Mouse (Mus musculus) embryonic facial prominence, embryonic 10.5 days (tissue): ENCODE measurements at regions not wholly inside any gene's neighbourhood (a gene's known extent, or its start where the extent isn't known, plus 50 kb on each side); places are given as distances from the start of the nearest gene placed in this dataset.
"Not testable (repeated sequence)": the region's sequence is repeated elsewhere in the genome, so short reads cannot be mapped to it uniquely, and the experiment has no call there.

Experiments used
- DNase-seq: peaks from one replicate; pipeline ENCODE4 v3.0.0-alpha.2; 2017; ENCODE audit warnings: low spot score
- H3K27ac ChIP-seq: fragments of 300-500 bp; sonication (generic); replicated peaks from 2 replicates; pipeline ENCODE4 v1.5.1; 2016; ENCODE audit warnings: mild to moderate bottlenecking
- H3K27me3 ChIP-seq: fragments of 300-500 bp; sonication (generic); replicated peaks from 2 replicates; pipeline ENCODE4 v1.6.1; 2016; ENCODE audit warnings: low read depth, mild to moderate bottlenecking; ENCODE audit not compliant: poor library complexity, severe bottlenecking
- H3K36me3 ChIP-seq: fragments of 300-500 bp; sonication (generic); replicated peaks from 2 replicates; pipeline ENCODE4 v1.6.1; 2016; ENCODE audit warnings: mild to moderate bottlenecking, moderate library complexity
- H3K4me1 ChIP-seq: fragments of 300-500 bp; sonication (generic); 2 replicates; pipeline ENCODE4 v1.6.1; 2016
- H3K4me3 ChIP-seq: fragments of 300-500 bp; sonication (generic); 2 replicates; pipeline ENCODE4 v1.5.1; 2016; ENCODE audit warnings: mild to moderate bottlenecking, moderate library complexity
- H3K9me3 ChIP-seq: fragments of 300-500 bp; sonication (generic); 2 replicates; pipeline ENCODE4 v1.6.1; 2016; ENCODE audit warnings: mild to moderate bottlenecking
- WGBS: fragments of 180-500 bp; shearing (Covaris S2); methylation state at CpG from one replicate; pipeline ENCODE4 v1.1.7; 2016; 5-methylcytosine and 5-hydroxymethylcytosine counted together

- WGBS, result 69% methylated on average over 5 of the region's 5 CpGs
- no peaks in the 10 kb centered on the region for H3K9me3 ChIP-seq
- H3K27me3 ChIP-seq, result peaks cover 11% of the 10 kb centered on the region; the same call in 1 of the 2 replicates
- H3K4me3 ChIP-seq, result no peak overlapping the region
- DNase-seq, result no peak
- no peak overlapping the region for H3K27ac ChIP-seq
- H3K4me1 ChIP-seq, result peaks cover 18% of the 10 kb centered on the region
- H3K36me3 ChIP-seq, result no peaks in the 10 kb centered on the region
These were observed 113.8 kb upstream of the Lnx1 start for GRCm38 (mm10) chr5:74816523-74816922.

GRCm38 (mm10) chr5:74813396-74813795 is 110.7 kb upstream of the Lnx1 start:
- Histone ChIP-seq H3K4me3 (no peak overlapping the region), H3K9me3 (no peaks in the 10 kb centered on the region), H3K27ac (no peak overlapping the region), H3K27me3 (peaks cover 11% of the 10 kb centered on the region; the same call in 1 of the 2 replicates), H3K36me3 (no peaks in the 10 kb centered on the region), H3K4me1 (peaks cover 13% of the 10 kb centered on the region; the same call in 1 of the 2 replicates)
- 26% methylated on average over 3 of the region's 3 CpGs for WGBS
- DNase-seq, result no peak

GRCm38 (mm10) chr5:74811046-74811445 is 108.3 kb upstream of the Lnx1 start:
- H3K27me3 ChIP-seq, result peaks cover 11% of the 10 kb centered on the region; the same call in 1 of the 2 replicates
- DNase-seq, result no peak
- H3K36me3 ChIP-seq, result no peaks in the 10 kb centered on the region
- H3K4me3 ChIP-seq, result no peak overlapping the region
- H3K9me3 ChIP-seq, result no peaks in the 10 kb centered on the region
- WGBS, result 85% methylated on average over 7 of the region's 7 CpGs
- no peaks in the 10 kb centered on the region for H3K4me1 ChIP-seq
- no peak overlapping the region for H3K27ac ChIP-seq

GRCm38 (mm10) chr5:74807581-74808221 is 105.0 kb upstream of the Lnx1 start:
- Histone ChIP-seq H3K27me3 (0 out of 2 replicates have a peak, but pooled peaks cover 2% of the 10 kb centered on the region), H3K4me3 (no peak overlapping the region), H3K4me1 (0 out of 2 replicates have a peak, but pooled peaks cover 7% of the 10 kb centered on the region), H3K9me3 (no peaks in the 10 kb centered on the region), H3K36me3 (no peaks in the 10 kb centered on the region), H3K27ac (no peak overlapping the region)
- 82% methylated on average over 5 of the region's 5 CpGs for WGBS
- no peak for DNase-seq

- no peak for DNase-seq
- Histone ChIP-seq H3K4me1 (peaks cover 12% of the 10 kb centered on the region), H3K27me3 (peaks cover 33% of the 10 kb centered on the region; the same call in 1 of the 2 replicates), H3K36me3 (no peaks in the 10 kb centered on the region), H3K27ac (no peak overlapping the region), H3K4me3 (no peak overlapping the region), H3K9me3 (no peaks in the 10 kb centered on the region)
- WGBS, result 80% methylated on average over 8 of the region's 10 CpGs
These were observed 99.2 kb upstream of the Lnx1 start for GRCm38 (mm10) chr5:74801946-74802345.

GRCm38 (mm10) chr5:74800351-74800750 is 97.6 kb upstream of the Lnx1 start:
- DNase-seq, result no peak
- peaks cover 22% of the 10 kb centered on the region for H3K4me1 ChIP-seq
- H3K9me3 ChIP-seq, result no peaks in the 10 kb centered on the region
- peaks cover 36% of the 10 kb centered on the region; the same call in 1 of the 2 replicates for H3K27me3 ChIP-seq
- H3K4me3 ChIP-seq, result no peak overlapping the region
- no peak overlapping the region for H3K27ac ChIP-seq
- WGBS, result 71% methylated on average over 9 of the region's 9 CpGs
- H3K36me3 ChIP-seq, result no peaks in the 10 kb centered on the region

- peak overlapping the region; percentile 30; the same call in 1 of the 2 replicates for H3K27ac ChIP-seq
- H3K9me3 ChIP-seq, result no peaks in the 10 kb centered on the region
- no peak overlapping the region for H3K4me3 ChIP-seq
- 45% methylated on average over 8 of the region's 8 CpGs for WGBS
- no peaks in the 10 kb centered on the region for H3K36me3 ChIP-seq
- H3K4me1 ChIP-seq, result peaks cover 34% of the 10 kb centered on the region
- peak; percentile 84 for DNase-seq
- H3K27me3 ChIP-seq, result peaks cover 24% of the 10 kb centered on the region; the same call in 1 of the 2 replicates
These were observed 93.8 kb upstream of the Lnx1 start for GRCm38 (mm10) chr5:74796421-74797067.

GRCm38 (mm10) chr5:74794726-74795125 is 92.0 kb upstream of the Lnx1 start:
- peaks cover 39% of the 10 kb centered on the region for H3K4me1 ChIP-seq
- DNase-seq, result no peak
- H3K27ac ChIP-seq, result no peak overlapping the region
- H3K4me3 ChIP-seq, result no peak overlapping the region
- peaks cover 17% of the 10 kb centered on the region; the same call in 1 of the 2 replicates for H3K27me3 ChIP-seq
- 92% methylated on average over 4 of the region's 4 CpGs for WGBS
- no peaks in the 10 kb centered on the region for H3K9me3 ChIP-seq
- no peaks in the 10 kb centered on the region for H3K36me3 ChIP-seq

- Histone ChIP-seq H3K4me1 (peaks cover 39% of the 10 kb centered on the region), H3K4me3 (no peak overlapping the region), H3K27ac (peak overlapping the region; percentile 84), H3K9me3 (no peaks in the 10 kb centered on the region), H3K36me3 (no peaks in the 10 kb centered on the region), H3K27me3 (peaks cover 6% of the 10 kb centered on the region; the same call in 1 of the 2 replicates)
- DNase-seq, result no peak
- 51% methylated on average over 4 of the region's 4 CpGs for WGBS
These were observed 90.7 kb upstream of the Lnx1 start for GRCm38 (mm10) chr5:74793431-74793830.

- H3K4me3 ChIP-seq, result 0 out of 2 replicates have a peak overlapping the region, but pooled peaks have one; percentile 39
- 20% methylated on average over 8 of the region's 8 CpGs for WGBS
- peak; percentile 42 for DNase-seq
These were observed 90.2 kb upstream of the Lnx1 start for GRCm38 (mm10) chr5:74792936-74793335.

GRCm38 (mm10) chr5:74792301-74792700 is 89.6 kb upstream of the Lnx1 start:
- peak overlapping the region; percentile 39 for H3K4me3 ChIP-seq
- WGBS, result 2% methylated on average over 7 of the region's 7 CpGs
- H3K27me3 ChIP-seq, result peaks cover 6% of the 10 kb centered on the region; the same call in 1 of the 2 replicates
- no peaks in the 10 kb centered on the region for H3K9me3 ChIP-seq
- DNase-seq, result peak; percentile 80
- H3K27ac ChIP-seq, result peak overlapping the region; percentile 84
- no peaks in the 10 kb centered on the region for H3K36me3 ChIP-seq
- H3K4me1 ChIP-seq, result peaks cover 39% of the 10 kb centered on the region

More at GRCm38 (mm10) chr5:74792936-74793335, 90.2 kb upstream of the Lnx1 start:
- no peaks in the 10 kb centered on the region for H3K36me3 ChIP-seq
- H3K4me1 ChIP-seq, result peaks cover 39% of the 10 kb centered on the region
- H3K9me3 ChIP-seq, result no peaks in the 10 kb centered on the region
- H3K27me3 ChIP-seq, result peaks cover 6% of the 10 kb centered on the region; the same call in 1 of the 2 replicates
- H3K27ac ChIP-seq, result peak overlapping the region; percentile 84

GRCm38 (mm10) chr5:74790501-74790900 is 87.8 kb upstream of the Lnx1 start:
- H3K36me3 ChIP-seq, H3K4me3 ChIP-seq, DNase-seq, H3K27ac ChIP-seq, H3K27me3 ChIP-seq, H3K9me3 ChIP-seq: not testable (repeated sequence)
- H3K4me1 ChIP-seq, result peaks cover 29% of the 10 kb centered on the region
- 92% methylated on average over 4 of the region's 4 CpGs for WGBS

- H3K27ac ChIP-seq, result peak overlapping the region; percentile 37
- DNase-seq, result peak; percentile 30
- peaks cover 6% of the 10 kb centered on the region; the same call in 1 of the 2 replicates for H3K27me3 ChIP-seq
- peaks cover 29% of the 10 kb centered on the region for H3K4me1 ChIP-seq
- no peaks in the 10 kb centered on the region for H3K9me3 ChIP-seq
- WGBS, result 54% methylated on average over 9 of the region's 9 CpGs
- no peaks in the 10 kb centered on the region for H3K36me3 ChIP-seq
- no peak overlapping the region for H3K4me3 ChIP-seq
These were observed 81.2 kb upstream of the Lnx1 start for GRCm38 (mm10) chr5:74783906-74784305.
